Mouse (Mus musculus) layer of hippocampus, postnatal 36 days (tissue): ENCODE measurements around the gene B3gnt4. TPM values are rescaled to one million over a fixed set of nuclear protein-coding genes. Genes with fewer than 3 reads are reported as not detected.
"Not testable (repeated sequence)": the region's sequence is repeated elsewhere in the genome, so short reads cannot be mapped to it uniquely, and the experiment has no call there.

ENCODE experiments used
- DNase-seq, 2 experiments: peaks; one replicate each; pipeline ENCODE4 v3.0.0; 2022
- total RNA-seq, 2 experiments: library from RNA; stranded (reverse); gene quantifications; 2 replicates each; pipeline ENCODE4 v1.2.3; 2021

Gene B3gnt4
- 1 to 10 TPM; 1.1 to 1.2 TPM for total RNA-seq

- no peak for DNase-seq
Measured at GRCm38 (mm10) chr5:123510160-123510559, at the start of gene B3gnt4. Gene B3gnt4 (plus strand): TSS chr5:123510460.

GRCm38 (mm10) chr5:123461420-123461819, 48.8 kb upstream of the B3gnt4 start:
- no peak for DNase-seq

GRCm38 (mm10) chr5:123464638-123465037, 45.6 kb upstream of the B3gnt4 start:
- no peak for DNase-seq

GRCm38 (mm10) chr5:123470784-123471400, 39.4 kb upstream of the B3gnt4 start:
- no peak for DNase-seq

- DNase-seq, result no peak
Measured at GRCm38 (mm10) chr5:123473817-123474216, 36.4 kb upstream of the B3gnt4 start.

DNA sequence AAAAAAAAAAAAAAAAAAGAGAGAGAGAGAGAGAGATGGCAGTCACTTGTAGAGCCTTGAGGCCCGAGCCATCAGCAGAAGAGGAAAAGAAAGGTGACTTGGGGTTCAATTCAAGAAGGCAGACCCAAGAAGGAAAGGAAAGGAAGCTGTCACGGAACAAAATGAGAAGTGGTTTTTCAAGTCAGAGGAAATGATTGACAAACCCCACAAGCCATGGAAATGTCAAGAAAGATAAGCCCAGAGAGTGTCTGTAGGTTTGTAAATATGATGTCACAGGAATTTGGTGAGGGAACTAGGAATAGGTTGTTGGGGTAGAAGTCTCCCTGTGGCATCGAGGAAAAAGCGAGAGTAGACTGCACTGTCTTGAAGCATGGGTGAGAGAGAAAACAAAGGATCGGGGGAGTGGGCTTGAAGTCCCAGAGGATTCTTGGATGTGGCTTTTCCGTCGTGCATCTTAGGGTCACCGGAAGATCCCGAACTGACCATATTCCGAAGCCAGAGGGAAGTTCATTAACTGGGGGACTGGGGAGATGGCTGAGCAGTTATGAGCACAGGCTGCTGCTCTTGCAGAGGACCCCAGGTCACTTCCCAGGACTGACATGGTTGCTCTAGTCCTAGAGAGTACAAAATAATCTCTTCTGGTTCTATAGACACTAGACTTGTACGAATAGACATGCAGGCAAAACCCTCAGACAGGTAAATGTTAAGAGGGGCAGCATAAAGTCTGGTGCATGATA, 22.4 kb upstream of the B3gnt4 start:
- no peak for DNase-seq

GRCm38 (mm10) chr5:123489112-123489785, 21.0 kb upstream of the B3gnt4 start, which contains the start of the genes Lrrc43 and Il31:
Gene Lrrc43 (plus strand): TSS chr5:123489305.
Gene Il31 (minus strand): TSS chr5:123489489.
- no peak for DNase-seq

GRCm38 (mm10) chr5:123489935-123490334, 20.3 kb upstream of the B3gnt4 start:
- no peak for DNase-seq

DNA sequence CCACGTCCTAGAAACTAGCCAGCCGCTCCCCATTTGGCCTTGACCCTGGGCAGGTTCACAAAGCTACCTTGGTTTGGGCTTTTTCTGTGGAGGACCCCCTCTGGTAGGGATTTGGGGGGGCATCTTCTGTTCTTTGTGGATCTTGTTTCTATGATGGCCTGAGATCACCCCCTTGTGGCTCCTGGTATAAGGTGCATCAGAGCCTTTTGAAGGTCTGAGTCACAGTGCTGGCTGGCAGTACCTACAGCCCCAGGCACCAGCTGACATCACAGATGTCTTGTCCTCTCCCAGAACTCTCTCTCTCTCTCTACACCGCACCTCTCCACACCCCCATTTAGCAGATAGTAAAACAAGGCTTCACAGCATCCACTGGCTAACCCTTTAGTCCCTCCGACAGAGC, 10.5 kb upstream of the B3gnt4 start:
- DNase-seq, result peak; percentile 36 to 37

- no peak for DNase-seq
Measured at GRCm38 (mm10) chr5:123501973-123502372, 8.3 kb upstream of the B3gnt4 start.

DNA sequence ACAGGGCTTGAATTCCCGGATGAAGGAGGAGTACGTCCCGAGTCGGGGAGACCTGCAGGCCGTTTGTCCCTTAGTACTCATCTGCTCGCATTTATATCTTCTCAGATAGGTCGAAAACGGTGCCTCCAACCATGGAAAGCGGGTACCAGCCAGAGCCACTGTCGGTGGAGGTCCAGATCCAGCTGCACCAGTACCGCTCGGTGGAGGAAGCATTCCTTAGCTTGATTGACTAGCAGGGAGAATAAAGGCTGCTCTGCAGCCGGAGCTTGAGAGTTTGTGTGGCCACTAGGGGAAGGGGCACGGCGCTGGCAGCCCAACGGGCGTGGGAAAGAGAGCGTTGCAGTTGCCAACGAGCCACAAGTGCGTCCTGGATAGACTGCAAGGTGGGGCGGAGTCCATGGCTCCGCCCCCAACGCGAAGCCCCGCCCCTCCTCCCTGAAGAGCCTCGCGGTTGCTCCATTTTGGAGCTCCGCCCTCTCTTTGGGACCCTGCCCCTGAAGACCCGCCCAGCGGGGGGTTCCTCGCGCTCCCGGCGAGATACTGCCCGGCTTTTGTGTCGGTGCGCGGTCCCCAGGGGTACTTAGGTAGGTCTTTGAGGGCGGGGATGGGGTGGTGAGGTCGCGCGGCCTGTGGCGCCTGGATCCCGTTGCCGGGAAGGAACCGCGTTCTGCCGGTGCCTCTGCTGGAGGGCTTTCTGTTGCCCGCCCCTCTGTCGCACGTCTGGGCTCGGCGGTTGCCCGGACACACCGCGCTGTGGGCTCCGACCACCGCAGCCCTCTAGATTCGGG, 2.1 kb upstream of the B3gnt4 start:
- peak; percentile 80 for DNase-seq

DNA sequence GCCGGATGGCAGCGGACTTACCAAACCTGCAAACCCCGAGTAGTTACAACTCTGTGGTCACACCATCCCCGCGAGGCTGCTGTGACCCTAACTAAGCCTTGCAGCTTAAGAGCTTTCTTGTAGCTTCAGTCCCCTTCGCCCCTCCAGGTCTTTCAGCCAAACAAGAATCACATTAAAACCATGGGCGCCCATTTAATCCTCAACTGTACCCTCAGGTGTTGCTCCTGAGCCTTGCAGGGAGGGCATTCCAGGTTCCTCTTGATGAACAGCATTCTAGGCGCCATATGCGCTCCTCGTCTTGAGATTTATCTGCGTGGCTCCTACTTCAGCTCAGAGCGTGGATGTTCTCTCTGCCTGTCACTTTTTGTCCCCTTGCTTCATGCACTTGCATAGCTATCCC, 1.3 kb upstream of the B3gnt4 start:
- no peak for DNase-seq

- DNase-seq, result not testable (repeated sequence)
Measured at GRCm38 (mm10) chr5:123511426-123511825, 1.2 kb downstream of the B3gnt4 start.

DNA sequence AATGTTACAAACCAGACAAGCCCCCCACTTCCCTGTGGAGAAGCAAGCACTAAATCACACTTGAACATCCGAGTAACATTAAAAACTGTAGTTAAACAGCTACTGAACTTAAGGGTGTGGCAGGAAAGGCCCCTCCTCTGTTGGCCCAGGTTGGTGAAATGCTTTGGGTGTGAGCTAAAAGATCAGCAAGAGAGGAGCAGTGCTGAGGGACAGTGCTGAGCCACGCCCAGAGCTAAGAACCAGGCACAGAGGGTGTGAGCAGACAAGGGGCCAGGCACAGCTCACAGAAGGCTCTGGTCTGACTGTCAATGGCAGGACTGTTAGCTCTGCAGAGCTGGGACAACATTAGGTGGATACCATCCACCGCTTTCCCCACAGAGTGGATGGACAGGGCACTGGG, 1.8 kb downstream of the B3gnt4 start:
- no peak for DNase-seq

GRCm38 (mm10) chr5:123514871-123515270, 4.6 kb downstream of the B3gnt4 start:
- DNase-seq, result no peak

DNA sequence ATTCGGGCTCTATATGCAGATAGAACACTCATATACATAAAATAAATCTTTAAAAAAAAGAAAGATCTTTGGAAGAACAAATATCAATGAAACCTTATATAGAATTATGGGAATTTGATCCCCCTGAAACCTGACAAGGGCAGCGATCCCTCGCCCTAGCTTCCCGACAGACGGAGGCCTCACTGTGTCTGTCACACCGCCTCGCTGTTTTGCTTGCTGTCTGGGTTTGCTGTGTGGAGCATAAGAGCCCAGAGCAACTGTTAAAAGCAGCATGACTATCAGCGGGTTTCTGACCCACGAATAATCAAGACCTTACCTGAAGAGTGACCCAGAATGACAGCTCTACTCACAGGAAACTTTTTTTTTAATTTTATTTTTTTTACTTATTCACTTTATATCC, 10.4 kb downstream of the B3gnt4 start:
- no peak for DNase-seq

GRCm38 (mm10) chr5:123521621-123522020, 11.4 kb downstream of the B3gnt4 start:
- no peak for DNase-seq

DNA sequence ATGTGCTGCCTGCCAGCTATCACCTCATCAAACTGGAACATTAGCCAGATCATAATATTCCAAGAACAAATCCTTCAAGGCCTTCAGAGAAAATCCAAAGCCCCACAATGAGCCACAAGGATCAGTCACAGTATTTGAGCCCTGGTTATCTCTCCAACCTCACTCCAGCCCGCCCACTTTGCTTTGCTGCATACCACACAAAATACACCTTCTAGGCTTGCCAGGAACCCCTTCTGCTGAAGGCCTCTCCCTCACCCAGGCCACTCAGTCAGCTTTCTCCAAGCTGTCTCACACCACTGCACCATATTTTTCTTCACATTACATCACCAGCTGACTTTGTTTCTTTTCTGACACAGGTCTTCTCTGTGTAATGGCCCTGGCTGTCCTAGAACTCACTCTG, 11.9 kb downstream of the B3gnt4 start:
- DNase-seq, result no peak

GRCm38 (mm10) chr5:123523692-123524392, 13.6 kb downstream of the B3gnt4 start, which contains the start of gene Diablo:
Gene Diablo (minus strand): TSS chr5:123524176.
- peak; percentile 97 for DNase-seq

DNA sequence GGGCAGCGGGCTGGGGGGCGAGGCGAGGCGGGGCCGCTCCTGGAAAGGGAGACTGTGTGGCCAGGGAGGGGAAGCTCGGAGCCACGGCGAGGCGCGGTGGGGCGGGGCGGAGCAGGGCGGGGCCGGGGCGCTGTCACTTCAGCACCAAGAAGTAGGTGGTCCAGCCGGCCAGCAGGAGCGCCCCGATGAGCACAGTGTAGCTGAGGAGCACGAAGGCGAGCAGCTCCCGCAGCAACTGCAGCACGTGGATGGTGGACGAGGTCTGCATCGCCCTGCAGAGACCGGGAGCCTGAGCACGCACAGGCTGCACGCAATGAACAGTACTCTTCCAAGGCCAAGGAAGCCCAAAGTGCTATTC, 14.1 kb downstream of the B3gnt4 start:
- no peak for DNase-seq

- DNase-seq, result no peak
Measured at GRCm38 (mm10) chr5:123525281-123525680, 15.0 kb downstream of the B3gnt4 start, which contains the start of gene Gm49027. Gene Gm49027 (minus strand): TSS chr5:123525488.

DNA sequence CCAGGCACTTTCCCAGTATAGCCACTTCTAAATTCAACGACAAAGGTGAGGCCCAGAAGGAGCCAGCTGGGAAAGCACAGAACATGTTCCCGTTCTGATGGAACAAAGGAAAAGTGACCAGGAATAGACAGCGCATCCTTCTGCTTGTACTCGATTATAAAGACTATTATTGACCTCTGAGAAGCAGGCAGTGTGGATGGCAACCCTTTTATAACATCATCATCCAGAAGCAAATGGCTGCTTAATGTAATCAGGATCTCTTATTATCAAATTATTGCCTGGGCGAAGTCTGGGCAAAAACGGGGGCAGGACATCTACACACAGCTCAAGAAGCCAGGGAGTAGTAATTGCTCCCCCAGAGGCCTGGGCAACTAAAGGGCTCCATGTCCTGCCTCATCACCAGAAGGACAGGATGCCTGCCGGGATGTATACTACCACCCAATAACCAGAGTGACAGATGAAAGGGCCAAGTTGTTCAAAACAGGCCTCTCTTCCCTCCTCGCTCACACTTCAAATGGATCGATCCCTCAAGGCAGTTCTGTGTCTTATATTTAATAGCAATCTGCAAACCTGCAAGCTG, 15.7 kb downstream of the B3gnt4 start:
- no peak for DNase-seq
